Mouse (Mus musculus) megakaryocyte-erythroid progenitor cell, adult 5-6 weeks (primary cell): ENCODE results near the gene Smim14. TPM values are rescaled to one million over a fixed set of nuclear protein-coding genes. Genes with fewer than 3 reads are reported as not detected.

Source experiments
- ATAC-seq: replicated peaks from 2 replicates; pipeline ENCODE4 v1.8.0; 2016; ENCODE audit warnings: mild to moderate bottlenecking, inconsistent platforms; ENCODE audit not compliant: severe bottlenecking, poor library complexity, low FRiP score, low TSS enrichment
- total RNA-seq, 2 experiments: library from RNA; stranded (forward) in 1 of 2; stranded (reverse) in 1 of 2; fragments of 200-1000, 215-1000 nt in 1 of 2; fragments of >200 nt in 1 of 2; fragmentation: Nextera tagmentation in 1 of 2; gene quantifications; 2 replicates each; pipeline ENCODE4 v1.2.3; 2014 to 2017

Gene Smim14
- total RNA-seq, 2 experiments from 2014 or later: 24.9 to 26.9 TPM

DNA sequence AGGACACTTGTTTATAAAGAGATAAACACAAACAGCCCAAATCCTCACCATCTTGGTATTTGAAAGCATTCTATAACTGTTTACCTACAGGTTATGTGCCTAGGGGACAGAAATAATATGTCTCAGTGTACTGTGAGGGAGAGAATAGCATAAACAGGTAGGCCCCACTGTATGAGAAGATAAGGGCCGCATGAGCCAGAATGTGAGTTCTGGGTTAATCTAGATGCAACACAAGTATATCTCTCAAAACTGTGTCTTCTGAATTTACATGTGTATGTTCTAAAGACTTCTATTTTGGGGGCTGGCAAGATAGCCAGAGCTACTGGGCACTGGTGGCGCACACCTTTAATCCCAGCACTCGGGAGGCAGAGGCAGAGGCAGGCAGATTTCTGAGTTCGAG, 60.2 kb downstream of the Smim14 start:
- ATAC-seq: peak; percentile 77

GRCm38 (mm10) chr5:65475806-65476205, 61.2 kb downstream of the Smim14 start:
- no peak for ATAC-seq

- no peak for ATAC-seq
These were observed 67.2 kb downstream of the Smim14 start for GRCm38 (mm10) chr5:65469766-65470165.

DNA sequence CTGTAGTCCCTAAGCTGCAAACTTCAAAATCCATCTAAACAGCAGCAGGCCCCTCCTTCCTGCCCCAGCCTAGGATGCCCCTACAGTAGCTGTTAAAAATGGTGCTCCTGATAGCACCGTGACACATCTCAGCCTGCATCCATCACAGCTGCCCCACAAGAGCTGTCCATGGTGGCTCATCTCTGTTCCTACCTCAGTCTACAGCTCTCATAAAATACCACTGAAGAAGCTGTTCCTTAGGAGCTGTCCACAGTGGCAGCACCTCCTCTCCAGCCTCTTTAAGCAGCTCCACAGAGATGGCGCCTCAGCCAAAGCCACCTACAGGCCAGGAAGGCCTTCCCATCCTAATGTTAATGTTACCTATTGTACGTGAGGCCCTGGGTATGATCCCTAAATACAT, 70.1 kb downstream of the Smim14 start:
- 0 out of 2 replicates have a peak, but pooled peaks have one; percentile 41 for ATAC-seq

DNA sequence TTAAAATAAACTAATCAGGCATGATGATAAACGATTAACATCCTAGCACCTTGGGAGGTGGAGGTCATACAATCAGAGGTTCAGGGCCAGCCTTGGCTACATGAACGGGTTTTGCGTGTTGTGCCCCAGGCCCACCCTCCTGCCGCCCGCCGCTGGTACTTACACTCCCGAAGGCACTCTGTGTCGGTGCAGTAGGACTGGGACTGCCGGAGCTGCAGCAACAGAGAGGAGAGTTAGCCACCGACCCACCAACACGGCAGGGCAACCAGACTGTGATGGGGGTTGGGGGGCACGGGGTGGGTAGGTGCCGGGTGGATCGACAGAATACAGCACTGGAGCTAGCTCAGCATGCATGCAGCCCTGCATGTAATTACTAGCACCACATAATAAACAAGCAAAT, 76.6 kb downstream of the Smim14 start:
- ATAC-seq: no peak

DNA sequence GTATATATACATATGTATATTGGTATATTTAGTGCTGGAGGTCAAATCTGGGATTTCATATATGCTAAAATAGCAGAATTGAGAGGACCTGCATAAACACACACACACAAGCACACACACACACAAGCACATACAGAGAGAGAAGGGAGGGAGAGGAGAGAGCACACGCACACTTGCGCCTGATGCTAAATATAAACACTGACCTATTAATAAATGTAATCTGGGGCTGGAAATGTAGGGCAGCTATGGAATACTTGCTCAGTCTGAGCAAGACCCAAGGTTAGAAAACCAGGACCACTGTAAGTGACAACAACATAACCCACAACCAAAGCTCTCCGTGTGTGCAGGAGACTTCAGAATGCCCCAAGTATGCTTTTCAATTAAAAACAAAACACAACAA, 77.5 kb downstream of the Smim14 start:
- no peak for ATAC-seq

- no peak for ATAC-seq
These were observed 79.1 kb downstream of the Smim14 start for GRCm38 (mm10) chr5:65457846-65458245.

DNA sequence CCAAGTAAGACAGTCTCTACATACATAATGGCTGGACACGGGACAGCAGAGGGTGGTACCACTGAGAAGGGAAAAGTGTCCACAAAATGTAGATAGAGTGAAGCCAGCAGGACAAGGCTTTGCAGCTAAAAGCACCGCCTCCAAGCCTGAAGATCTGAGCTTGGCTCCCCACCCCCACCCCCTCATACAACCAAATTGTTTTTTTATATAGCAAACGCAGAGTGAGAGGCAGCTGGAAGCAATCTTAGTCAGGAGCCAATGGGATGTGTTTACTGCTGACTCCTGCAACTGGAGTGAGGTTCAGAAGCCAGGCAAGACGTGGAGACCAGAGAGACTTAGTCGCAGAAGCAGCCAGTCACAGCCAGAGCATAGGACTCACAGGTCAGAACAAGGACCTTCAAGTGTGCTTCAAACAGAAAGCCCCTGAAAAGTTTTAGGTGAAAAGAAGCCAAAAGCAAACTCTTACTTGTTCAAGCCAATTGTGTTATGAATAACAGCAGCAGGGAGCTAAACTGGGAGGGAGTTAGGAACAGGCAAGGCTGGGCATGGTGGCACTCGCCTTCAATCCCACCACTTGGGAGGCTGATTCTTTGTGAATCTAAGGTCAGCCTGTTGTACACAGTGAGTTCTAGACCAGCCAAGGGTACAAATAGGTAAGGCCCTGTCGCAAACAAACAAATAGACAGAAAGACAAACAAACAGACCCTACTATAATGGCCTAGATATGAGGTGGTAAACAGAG, 79.7 kb downstream of the Smim14 start:
- no peak for ATAC-seq

GRCm38 (mm10) chr5:65454771-65455170, 82.2 kb downstream of the Smim14 start:
- no peak for ATAC-seq

DNA sequence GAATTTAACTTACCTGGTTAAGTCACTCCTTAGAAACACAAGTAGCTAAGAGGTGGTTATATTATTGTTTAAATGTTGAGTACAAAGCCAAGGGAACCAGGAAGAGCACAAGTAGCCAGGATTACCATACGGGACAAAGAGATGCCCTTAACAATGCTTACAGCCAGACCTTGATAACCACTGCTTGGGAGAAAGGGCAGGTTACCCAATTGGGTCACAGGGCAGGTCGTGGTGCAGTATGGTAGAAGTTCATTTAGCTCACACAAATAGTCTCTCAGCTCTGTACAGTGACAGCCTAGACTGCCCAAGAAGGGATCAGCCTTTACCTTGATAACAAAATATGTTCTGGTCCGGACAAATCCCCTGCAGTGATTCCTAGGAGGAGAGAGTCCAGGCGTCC, 88.0 kb downstream of the Smim14 start:
- no peak for ATAC-seq

- no peak for ATAC-seq
These were observed 89.2 kb downstream of the Smim14 start for GRCm38 (mm10) chr5:65447826-65448225.

GRCm38 (mm10) chr5:65446756-65447155, 90.2 kb downstream of the Smim14 start:
- ATAC-seq: no peak

DNA sequence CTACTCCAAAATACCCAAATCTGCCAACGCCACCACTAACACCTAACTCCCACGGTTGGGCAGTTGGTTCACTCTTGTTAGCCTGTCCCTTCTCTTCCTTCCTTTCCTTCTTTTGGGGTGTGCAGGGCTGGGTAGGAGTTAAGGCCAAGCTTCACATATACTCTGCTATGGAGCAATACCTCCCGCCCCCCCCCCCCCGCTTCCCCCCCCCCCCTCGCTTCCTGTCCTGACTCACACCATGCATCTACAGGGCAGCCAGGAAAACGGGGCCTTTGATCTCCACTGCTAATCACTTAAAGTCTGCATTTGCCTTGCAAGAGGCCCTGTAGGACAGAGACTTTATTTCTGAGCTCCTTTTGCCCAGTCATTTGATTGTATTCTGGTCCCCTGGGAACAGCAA, 92.0 kb downstream of the Smim14 start:
- no peak for ATAC-seq

DNA sequence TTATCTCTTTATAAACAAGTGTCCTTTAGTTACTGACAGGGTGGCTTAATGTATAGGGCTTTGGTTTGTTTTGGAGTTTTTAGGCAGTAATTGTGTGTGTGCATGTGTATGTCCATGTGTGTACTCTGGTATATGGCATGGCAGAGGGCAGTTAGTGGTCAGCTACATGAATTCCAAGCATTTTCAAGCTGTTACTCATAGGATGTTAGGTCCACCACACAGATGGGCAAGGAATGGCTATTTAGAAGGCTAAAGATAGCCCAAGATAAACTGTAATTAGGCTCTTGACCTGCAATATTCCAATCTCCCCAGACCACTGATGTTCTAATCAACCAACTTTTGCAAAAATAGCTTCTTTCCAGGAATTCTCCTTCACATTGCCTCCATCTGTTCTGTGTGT, 98.9 kb downstream of the Smim14 start:
- no peak for ATAC-seq

- ATAC-seq: peak; percentile 96
These were observed 101.0 kb downstream of the Smim14 start, which contains the start of gene Ugdh for GRCm38 (mm10) chr5:65435806-65436561. Gene Ugdh, minus strand, starts transcription at chr5:65435949.

GRCm38 (mm10) chr5:65435363-65435805, 101.6 kb downstream of the Smim14 start:
- ATAC-seq: no peak

- ATAC-seq: no peak
These were observed 102.3 kb downstream of the Smim14 start for GRCm38 (mm10) chr5:65434471-65435362.

- no peak for ATAC-seq
These were observed 107.5 kb downstream of the Smim14 start for GRCm38 (mm10) chr5:65429441-65429840.

DNA sequence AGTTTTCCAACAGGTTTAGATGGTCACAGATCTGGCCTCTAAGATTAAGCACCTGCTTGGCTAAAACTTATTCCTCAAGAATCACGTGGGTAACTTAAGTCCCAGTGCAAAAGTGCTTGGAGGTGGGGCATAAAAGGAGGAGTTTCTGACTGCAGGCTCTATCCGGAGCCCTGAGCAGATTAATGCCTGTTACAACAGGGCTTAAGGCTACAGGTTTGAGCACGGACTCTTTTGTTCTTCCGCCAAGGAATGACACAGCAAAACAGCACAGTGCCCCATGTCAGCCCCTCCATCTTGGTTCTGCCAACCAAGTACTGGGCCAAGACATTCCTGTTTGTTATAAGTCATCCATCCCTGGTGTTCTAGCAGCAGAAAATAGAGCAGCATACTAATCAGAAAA, 108.7 kb downstream of the Smim14 start:
- ATAC-seq: no peak

- ATAC-seq: no peak
These were observed 111.7 kb downstream of the Smim14 start for GRCm38 (mm10) chr5:65425251-65425650.
